Mouse (Mus musculus): ENCODE data around the gene Prr19.

Gene Prr19

DNA sequence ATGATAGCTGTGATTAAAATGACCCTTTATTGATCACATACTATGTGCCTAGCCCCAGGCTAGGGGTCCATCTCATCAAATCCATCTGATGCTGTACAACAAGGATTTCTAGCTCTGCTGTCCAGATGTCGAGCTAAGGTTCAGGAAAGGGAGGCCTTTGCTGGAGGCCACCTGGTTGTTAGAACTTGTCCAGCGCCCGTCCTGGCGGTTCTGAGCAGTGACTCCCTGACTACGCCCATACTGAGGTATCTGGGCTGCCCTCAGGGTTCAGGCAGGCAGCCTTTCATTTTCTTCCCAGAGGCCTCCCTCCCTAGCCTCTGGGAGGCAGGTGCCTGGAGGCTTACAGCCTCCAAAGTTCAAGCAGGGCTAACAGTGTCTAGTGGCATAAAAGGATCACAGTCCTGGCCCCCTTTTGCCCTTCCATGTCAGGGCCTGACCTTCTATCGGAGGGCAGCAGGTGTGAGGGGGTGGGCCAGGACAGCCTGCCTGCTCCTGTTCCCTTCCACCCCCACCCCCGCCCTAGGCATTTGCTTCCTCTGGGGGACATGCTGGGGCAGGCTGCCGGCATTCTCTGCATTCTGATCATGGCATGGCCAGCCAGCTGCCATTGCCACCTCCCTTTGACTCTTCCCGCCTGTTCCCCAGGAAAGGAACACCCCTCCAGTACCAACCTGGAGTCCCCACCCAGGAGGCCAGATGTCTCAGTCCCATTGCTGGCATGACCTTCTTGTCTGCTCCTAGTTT is 25.5 kb upstream of the Prr19 start:
- DNase-seq (ENCODE audit: low spot score in 2 of 2) = no peak

DNA sequence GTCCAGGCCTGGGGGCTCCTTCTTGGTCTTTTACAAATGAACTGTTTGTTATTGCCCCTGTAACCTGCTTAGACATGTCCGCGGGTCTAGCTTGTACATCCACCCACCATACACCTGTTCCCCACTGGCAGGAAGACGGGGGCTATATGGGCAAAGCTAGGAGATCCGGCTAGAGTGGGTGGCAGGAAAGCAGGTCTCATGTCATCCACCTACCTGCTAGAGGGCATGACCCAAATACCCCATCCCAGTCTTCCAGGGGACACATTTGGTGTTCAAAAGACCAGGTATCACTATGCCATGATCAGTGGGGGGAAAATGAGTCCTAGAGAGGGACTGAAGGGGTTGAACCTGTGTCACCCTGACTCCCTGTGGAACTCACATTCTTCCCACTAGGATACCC is 23.8 kb upstream of the Prr19 start:
- no peak for DNase-seq (ENCODE audit: low spot score in 2 of 2)

DNA sequence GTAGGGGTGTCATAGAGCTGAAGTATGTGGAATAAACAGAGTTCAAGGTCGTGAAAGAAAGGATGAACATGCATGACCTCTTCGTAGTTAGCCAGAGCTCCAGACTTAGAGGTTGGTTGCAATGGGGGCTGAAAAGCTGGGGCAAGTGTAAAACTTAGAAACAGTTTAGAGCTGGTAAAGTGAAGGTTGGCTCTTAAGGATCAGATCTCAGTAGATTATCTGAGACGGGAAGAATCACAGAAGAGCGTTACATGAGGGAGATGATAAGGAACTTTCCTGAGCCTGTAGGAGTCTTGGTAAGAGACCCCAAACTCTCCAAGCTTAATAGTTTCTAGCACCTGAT is 23.2 kb upstream of the Prr19 start:
- no peak for DNase-seq (ENCODE audit: low spot score in 2 of 2)

DNA sequence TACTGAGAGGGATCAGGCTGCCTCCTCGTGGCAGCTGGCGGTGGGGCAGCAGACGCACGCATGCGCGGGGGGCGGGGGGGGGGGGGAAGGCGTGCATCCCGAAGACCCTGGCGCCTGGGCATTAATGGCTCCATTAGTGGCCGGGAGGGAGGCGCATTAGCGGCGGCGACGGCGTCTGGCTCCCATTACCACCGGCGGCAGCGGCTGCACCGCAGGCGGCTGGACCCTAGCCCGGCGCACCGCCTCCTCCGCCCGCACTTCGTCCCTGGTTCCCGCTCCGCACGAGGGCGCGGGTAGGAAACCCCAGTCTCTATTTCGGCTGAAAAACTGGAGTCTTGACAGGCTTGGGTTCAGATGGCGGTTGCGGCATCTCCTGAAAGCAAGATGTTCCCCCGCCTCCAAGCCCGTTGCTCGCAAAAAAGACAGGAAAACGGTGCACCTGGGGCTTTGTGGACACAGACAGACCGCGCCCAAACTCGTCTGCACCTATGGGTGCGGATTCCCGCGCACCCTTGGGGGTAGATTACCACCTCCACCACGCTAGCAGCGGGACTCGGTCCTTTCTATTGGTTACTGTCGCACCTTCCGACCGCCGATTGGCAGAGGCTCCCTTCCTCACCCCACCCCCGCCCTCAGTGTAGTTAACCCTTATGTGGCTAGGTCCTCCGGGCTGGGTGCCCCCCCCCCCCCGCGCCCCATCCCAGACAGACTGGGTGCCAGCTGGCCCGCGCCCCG is 22.7 kb upstream of the Prr19 start:
- DNase-seq (ENCODE audit: low spot score in 2 of 2) = peak; percentile 72 to 74

DNA sequence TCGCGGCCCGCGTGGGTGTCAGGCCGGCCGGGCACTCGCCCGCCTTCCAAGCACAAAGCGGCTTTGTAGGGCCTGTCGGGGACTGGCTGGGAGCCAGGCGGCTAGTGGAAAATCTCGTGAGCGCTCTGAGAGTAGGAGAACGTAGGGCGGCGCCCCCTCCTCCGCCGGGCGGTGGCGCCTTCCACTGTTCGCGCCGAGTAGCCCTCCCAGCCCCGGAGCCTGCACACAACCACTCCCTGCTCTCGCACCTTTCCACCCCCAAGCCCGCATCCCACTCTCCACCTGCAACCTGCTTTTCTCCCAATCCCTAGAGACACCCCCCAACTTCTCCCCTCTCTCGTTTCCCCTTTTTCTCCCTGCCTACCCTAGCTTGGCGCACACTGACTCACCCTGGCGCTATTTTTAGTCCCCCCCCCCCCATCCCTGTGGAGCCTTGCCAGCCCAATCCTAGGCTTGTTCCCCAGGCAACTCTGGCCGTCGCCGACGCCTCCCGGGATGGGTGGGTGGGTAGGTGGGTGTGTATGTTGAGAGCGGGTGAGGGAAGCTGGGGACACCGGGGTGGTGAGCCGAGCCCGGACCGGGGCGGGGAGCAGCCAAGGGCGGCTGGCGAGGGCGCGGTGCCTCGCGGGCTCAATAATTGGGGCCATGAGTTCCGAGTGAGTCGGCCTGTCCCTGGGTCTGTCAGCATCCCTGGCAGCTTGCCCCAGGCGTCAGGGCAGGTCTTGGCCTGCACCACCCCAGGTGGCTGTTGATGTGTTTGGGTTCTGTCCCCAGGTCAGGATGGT is 21.9 kb upstream of the Prr19 start:
- DNase-seq (ENCODE audit: low spot score in 2 of 2) = peak; percentile 70 to 77

DNA sequence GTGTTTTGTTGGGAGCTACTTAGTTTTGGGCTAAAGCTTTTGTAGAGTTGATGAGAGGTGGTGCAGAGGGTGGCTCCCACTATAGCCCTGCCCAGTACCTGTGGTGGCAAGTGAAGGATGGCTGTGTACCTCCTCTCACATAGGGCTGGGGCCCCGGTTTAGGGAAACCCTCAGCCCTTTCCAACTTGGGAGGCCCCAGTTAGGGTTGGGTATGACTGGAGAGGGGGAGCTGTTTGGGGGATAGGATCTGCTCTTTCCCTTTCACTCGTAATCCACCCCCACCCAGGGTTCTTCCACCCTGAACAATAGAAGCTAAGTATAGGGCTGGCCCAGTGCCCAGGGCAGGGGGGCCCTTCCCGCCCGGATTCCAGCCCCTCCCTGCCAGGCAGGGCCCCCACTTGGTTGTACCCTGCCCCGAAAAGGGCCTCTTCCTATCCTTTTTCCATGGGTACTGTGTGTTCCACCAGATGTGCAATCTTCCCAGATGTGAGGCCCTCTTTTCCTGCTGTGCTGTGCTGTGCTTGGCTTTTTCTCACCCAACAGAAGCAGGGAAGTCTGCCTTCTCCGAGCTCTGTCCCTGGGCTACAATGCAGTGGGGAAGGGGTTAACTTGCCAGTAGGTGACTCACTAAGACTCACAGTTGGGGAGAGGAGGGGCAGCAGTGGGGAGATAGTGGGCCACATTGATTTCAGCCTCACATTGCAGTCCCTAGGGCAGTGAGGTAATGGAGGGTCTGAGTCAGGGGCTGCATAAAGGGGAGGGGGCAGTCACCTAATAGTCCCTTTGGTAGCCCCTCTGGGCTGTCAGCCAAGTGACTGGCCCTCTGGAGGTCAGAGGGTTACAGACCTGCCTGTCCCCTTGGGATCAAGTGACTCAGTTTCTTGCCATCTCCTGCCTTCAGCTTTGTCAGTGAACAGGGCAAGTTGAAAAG is 21.1 kb upstream of the Prr19 start:
- no peak for DNase-seq (ENCODE audit: low spot score in 2 of 2)

DNA sequence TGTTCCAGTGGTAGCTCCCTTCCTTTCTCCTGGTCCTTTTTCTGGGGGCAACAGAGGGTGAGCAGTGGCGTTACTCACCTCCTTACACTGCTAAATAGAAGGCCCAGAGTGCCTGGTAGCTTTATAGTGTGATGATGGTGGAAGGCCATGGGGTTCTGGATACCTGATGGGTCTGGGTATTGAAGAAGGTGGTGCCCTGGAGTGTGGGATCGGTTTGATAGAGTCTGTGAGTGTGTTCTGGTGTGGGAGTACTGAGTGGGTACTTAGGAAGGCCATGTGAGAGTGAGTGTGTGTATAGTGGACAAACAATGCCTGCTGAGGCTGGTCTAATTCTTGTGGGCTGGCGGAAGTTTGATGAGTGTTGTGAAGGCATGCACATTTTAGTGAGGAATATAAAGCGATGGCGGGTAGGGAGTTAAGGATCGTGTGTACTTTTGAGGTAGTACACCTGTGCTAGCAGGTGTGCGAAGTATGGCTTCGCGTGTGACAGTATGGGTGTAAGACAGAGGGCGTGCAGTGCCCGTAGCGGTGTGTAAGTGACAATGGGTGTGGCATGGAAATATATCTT is 20.0 kb upstream of the Prr19 start:
- DNase-seq (ENCODE audit: low spot score in 2 of 2) = no peak

DNA sequence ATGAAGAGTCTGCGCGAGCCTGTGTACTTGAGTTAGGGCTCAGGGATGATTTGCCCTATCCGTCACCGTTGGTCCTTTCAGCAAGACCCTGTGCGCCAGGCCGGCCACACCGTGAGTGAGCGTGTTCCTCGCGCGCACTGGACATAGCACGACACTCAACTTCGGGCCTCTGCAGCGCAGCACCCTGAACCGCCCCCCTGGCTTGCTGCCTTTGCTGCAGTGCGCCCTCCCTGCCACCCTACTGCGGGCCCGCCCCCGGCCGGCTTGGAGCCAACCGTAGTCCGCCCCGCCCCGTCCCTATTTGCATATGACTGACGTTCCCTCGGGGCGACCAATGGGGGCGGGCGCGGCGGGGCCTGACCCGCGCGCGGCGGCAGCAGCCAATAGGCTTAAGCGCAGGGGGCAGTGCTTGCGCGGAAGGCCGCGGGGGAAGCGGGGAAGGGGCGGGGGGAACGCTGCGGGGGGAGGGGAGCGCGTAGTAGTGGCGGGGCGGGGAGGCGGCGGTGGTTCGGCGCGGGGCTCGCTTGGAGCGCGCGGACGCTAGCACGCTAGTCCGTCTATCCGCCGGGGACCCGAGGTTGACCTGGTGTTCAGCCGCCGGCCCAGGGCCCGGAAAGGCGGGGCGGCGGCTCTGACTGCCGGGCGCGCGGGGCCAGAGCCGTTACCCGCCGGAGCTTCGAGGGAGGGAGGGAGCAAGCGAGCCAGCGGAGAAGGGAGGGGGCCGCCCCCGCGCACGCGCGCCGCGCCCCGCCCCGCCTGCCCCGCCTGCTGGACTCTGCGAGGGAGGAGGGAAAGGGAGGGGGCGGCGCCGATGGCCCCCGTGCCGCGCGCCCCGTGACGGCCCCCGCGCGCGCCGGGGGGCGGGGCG is 19.2 kb upstream of the Prr19 start:
- peak; percentile 96 to 98 for DNase-seq (ENCODE audit: low spot score in 2 of 2)

DNA sequence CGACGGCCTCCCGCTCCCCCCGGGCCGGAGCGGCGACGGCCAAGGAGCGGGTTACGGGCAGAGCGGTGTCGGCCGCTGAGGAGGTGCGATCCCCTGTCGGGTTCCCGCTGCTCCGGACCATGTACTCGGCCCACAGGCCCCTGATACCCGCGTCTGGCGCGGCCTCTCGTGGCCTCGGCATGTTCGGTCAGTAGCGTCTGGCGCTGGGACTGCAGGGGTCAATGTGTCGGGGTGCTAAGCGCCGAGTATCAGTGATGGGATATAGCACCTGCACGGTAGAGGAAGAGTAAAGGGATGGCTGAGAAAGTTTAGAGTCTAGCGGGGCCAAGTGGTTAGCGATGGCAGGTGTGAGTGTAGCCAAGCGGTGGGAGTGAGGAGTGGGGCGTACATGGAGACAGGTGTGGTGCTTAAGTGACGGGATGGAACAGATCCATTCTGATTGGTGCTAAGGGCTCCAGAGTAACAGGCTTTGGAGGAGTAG is 18.4 kb upstream of the Prr19 start:
- peak in 1 of 2 experiments; percentile 39 for DNase-seq (ENCODE audit: low spot score in 2 of 2)

DNA sequence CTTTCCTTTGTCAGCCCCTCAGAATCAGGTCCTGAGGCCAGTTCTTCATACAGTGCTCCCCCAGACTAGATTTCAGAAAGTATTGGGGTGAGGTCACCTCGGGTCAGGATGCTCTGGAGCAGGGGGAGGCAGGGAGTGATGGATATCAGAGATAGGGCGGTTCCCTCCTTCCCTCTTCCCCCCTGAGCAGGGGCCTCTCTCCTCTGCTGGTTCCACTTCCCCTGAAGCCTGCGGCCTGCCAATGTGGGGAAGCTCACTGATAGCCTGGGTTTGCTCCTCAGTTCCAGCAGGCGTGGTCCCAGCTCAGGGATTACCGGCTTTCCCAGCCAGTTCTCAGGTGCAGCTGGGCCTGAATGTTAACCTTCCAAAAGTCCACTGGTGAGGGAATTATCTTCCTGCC is 17.6 kb upstream of the Prr19 start:
- no peak for DNase-seq (ENCODE audit: low spot score in 2 of 2)

DNA sequence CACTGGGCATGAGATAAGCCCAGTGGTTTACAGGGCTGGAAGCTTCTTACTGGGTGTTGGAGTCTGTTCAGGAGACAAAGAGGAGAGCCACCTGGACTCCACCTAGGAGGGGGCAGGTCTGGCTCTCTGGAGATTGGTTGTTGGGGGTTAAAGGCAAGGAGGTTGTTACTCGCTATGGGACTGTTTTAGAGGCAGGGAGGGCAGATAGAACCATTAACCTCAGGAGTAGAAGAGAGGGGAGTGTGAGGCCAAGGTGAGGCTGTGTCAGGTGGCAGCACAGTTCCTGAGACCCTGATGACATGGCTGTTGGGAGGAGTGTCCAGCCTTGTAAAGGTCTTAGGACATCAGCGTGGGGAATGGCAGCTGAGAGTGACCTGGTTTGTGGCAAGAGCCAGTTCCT is 17.0 kb upstream of the Prr19 start:
- DNase-seq (ENCODE audit: low spot score in 2 of 2) = no peak

DNA sequence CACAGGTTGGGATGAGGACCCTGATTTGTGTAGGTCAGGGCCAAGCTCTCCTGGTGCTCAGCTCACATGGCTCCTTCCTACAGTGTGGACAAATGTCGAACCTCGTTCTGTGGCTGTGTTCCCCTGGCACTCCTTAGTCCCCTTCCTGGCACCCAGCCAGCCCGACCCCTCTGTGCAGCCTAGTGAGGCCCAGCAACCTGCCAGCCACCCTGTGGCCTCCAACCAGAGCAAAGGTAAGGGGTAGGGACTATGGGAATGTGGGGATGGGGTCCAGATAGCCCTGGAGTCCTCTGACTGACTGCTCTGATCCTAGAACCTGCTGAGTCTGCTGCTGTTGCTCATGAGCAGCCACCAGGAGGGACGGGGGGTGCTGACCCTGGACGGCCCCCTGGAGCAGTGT is 16.4 kb upstream of the Prr19 start:
- no peak for DNase-seq (ENCODE audit: low spot score in 2 of 2)

DNA sequence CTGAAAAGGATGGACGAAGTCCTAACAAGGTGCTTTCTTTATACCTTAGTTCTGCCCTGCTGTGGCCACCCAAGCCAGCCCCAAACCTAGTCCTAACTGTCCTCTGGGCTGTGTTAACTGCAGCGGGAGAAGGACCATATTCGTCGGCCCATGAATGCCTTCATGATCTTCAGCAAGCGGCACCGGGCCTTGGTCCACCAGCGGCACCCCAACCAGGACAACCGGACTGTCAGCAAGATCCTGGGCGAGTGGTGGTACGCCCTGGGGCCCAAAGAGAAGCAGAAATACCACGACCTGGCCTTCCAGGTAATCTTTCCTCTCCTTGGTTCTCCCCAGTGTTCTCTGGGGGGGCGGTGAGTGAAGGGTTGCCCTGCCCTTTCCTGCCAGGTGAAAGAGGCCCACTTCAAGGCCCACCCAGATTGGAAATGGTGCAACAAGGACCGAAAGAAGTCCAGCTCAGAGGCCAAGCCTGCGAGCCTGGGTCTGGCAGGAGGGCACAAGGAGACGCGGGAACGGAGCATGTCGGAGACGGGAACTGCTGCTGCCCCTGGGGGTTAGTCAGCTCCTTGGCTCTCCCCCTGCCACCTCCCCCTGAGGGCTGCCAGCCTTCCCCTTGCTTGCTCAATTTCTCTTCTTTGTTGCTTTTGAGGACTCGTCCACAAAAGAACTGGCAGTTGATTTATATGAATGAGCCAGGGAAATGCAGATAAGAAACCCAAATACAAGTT is 15.5 kb upstream of the Prr19 start:
- no peak for DNase-seq (ENCODE audit: low spot score in 2 of 2)

DNA sequence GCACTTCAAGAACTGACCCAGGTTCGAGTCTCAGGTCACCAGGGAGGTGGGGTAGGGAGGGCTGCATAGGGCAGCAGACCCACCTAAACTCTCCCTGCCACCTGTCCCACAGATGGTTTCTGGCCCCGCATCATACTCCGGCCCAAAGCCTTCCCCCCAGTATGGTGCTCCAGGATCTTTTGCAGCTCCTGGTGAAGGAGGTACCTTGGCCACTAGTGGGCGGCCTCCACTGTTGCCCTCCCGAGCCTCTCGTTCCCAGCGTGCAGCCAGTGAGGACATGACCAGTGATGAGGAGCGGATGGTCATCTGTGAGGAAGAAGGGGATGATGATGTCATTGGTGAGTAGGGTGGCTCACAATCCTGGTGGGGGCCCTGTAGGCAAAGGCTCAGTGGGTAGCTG is 14.2 kb upstream of the Prr19 start:
- no peak for DNase-seq (ENCODE audit: low spot score in 2 of 2)

DNA sequence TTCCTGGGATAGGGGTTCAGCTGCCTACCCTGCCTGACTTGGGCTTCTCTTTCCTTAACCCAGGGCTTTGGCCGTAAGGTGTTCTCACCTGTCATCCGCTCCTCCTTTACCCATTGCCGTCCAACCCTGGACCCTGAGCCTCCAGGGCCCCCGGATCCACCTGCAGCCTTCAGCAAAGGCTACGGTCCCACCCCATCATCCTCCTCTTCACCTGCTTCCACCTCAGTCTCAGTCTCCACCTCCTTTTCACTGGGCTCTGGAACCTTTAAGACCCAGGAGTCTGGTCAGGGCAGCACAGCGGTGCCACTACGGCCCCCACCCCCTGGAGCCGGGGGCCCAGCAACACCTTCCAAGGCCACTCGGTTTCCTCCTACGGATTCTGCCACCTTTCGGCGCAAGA is 13.2 kb upstream of the Prr19 start:
- no peak for DNase-seq (ENCODE audit: low spot score in 2 of 2)

DNA sequence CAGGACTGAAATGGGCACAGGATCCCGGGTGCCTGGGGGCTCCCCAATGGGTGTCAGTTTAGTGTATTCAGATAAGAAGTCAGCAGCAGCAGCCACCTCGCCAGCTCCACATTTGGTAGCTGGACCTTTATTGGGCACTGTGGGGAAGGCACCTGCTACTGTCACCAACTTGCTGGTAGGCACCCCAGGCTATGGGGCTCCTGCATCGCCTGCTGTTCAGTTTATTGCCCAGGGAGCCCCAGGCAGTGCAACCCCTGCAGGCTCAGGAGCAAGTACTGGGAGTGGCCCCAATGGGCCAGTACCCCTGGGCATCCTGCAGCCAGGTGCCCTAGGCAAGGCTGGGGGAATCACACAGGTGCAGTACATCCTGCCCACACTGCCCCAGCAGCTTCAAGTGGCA is 12.5 kb upstream of the Prr19 start:
- no peak for DNase-seq (ENCODE audit: low spot score in 2 of 2)

DNA sequence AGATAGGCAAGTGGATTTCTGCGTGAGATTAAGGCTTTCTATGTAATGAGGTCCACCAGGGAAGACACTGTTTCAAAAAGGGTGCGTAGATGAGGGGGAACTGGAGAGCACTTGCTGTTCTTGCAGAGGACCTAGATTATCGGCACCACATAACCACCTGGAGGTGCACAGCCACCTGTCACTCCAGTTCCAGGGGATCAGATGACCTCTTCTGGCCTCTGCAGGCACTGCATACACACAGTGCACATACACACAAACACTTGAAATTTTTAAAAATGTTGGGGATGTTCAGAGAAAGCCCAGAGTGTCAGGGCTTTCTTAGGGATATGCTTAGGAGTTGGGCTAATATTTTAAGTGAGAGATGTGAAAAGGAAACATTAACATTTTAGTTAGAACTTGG is 11.3 kb upstream of the Prr19 start:
- DNase-seq (ENCODE audit: low spot score in 2 of 2) = no peak

DNA sequence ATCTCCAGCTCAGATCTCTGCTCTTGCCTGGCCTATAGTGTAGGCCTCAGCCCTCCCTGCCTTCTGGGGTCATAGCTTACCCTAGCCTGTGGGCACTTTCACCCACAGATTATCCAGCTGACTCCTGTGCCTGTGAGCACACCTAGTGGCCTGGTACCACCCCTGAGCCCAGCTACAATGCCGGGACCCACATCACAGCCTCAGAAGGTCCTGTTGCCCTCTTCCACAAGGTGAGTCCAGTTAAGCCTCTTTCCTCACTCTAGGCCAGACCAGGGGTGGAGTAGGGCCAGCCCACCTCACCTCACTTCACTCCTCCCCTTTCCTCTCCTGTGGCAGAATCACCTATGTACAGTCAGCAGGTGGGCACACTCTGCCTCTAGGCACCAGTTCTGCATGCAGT is 10.7 kb upstream of the Prr19 start:
- no peak for DNase-seq (ENCODE audit: low spot score in 2 of 2)

DNA sequence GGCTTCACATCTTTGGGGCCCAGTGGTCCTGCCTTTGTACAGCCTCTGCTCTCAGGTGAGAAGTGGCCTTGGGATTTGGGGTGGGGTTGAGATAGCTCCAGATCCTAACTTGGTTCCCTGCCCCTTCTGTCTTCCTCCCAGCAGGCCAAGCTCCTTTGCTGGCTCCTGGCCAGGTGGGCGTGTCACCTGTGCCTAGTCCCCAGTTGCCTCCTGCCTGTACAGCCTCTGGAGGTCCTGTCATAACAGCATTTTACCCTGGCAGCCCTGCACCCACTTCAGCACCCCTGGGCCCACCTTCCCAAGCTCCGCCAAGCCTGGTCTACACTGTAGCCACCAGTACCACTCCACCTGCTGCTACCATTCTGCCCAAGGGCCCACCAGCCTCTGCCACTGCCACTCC is 10.3 kb upstream of the Prr19 start:
- peak in 1 of 2 experiments; percentile 28 for DNase-seq (ENCODE audit: low spot score in 2 of 2)

DNA sequence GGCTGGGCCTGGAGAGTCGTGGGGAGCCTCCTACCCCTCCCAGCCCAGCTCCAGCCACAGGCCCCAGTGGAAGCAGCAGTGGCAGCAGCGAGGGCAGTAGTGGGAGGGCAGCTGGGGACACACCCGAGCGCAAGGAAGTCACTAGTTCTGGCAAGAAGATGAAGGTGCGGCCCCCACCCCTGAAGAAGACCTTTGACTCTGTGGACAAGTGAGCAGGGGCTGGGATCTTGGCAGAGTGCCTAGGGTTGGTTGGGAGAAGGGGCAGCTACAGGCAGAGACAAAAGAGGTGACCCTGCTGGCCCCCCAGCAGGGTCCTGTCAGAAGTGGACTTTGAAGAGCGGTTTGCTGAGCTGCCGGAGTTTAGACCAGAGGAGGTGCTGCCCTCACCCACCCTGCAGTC is 9.1 kb upstream of the Prr19 start:
- DNase-seq (ENCODE audit: low spot score in 2 of 2) = no peak
